In genomic region chr6:105389192-105389591, GRCm38 (mm10) we compare ENCODE assay signal across 22 mouse cellular contexts.
A peak's percentile ranks its signal among the peaks of the same experiment; 100 is the strongest.
DNase-seq lines count a peak whose midpoint lies in the region; ATAC-seq and TF ChIP-seq lines count a peak whose summit lies in the region.
"Had no signal": no experiment of that assay in that cellular context is flagged by ENCODE, and none has a peak within 500 bp of the region (broad histone marks: within the 10 kb centered on the region; RNA-seq: fewer than 3 reads in every experiment).

No protein-coding gene starts in this region.

- no peak for TF ChIP-seq CTCF in intestine, postnatal 0 days (IDR thresholded peaks at IDR 0.05; ENCODE audit: low read depth)

- H3K4me1 ChIP-seq in intestine, embryonic 15.5 days (replicated peaks): no peaks in the 10 kb centered on the region
- H3K4me1 ChIP-seq in intestine, postnatal 0 days (replicated peaks; ENCODE audit: control insufficient read depth, insufficient read depth, low read length): no peaks in the 10 kb centered on the region
- H3K4me1 ChIP-seq: embryonic facial prominence, embryonic 10.5 days; embryonic facial prominence, embryonic 12.5 days; forebrain, embryonic 13.5 days; forebrain, embryonic 15.5 days had no signal

- WGBS in intestine, embryonic 15.5 days: 20% methylated on average over 2 of the region's 2 CpGs
- 14% methylated on average over 2 of the region's 2 CpGs for WGBS in intestine, postnatal 0 days

- no peak overlapping the region for H3K27ac ChIP-seq in intestine, embryonic 15.5 days
- no peak overlapping the region for H3K27ac ChIP-seq in intestine, postnatal 0 days (ENCODE audit: low read depth, low read length)
- H3K27ac ChIP-seq: embryonic facial prominence, embryonic 10.5 days; embryonic facial prominence, embryonic 12.5 days; forebrain, embryonic 13.5 days; forebrain, embryonic 15.5 days had no signal

- DNase-seq in R1 (ENCODE audit: low read depth, low spot score): peak; percentile 12
- DNase-seq in kidney, adult 18-20 months: no peak
- DNase-seq in right cerebral cortex, postnatal 25 days: no peak
- no peak for DNase-seq in frontal cortex, postnatal 36 days (ENCODE audit: low spot score in 2 of 2)
- DNase-seq: adrenal gland, adult 8-10 months; adrenal gland, postnatal 14 days; adrenal gland, postnatal 36 days; cerebellum, adult 11-12 months; cerebellum, adult 2 months; cerebellum, adult 9-10 months; cerebellum, postnatal 10 days; cerebellum, postnatal 25 days; forebrain, postnatal 0 days had no signal

- no peak overlapping the region for H3K4me3 ChIP-seq in intestine, embryonic 15.5 days (replicated peaks)
- H3K4me3 ChIP-seq in intestine, postnatal 0 days (ENCODE audit: low read depth, low read length): no peak overlapping the region
- H3K4me3 ChIP-seq: embryonic facial prominence, embryonic 10.5 days; embryonic facial prominence, embryonic 12.5 days; forebrain, embryonic 13.5 days; forebrain, embryonic 15.5 days had no signal

- H3K4me2 ChIP-seq in intestine, embryonic 15.5 days (replicated peaks): no peak overlapping the region
- no peak overlapping the region for H3K4me2 ChIP-seq in intestine, postnatal 0 days (replicated peaks; ENCODE audit: low read depth)
- H3K4me2 ChIP-seq: embryonic facial prominence, embryonic 12.5 days; forebrain, embryonic 13.5 days; forebrain, embryonic 15.5 days had no signal

- no peak overlapping the region for H3K9ac ChIP-seq in intestine, embryonic 15.5 days
- H3K9ac ChIP-seq in intestine, postnatal 0 days (ENCODE audit: low read depth, low read length): no peak overlapping the region
- H3K9ac ChIP-seq: embryonic facial prominence, embryonic 12.5 days; forebrain, embryonic 13.5 days; forebrain, embryonic 15.5 days; forebrain, postnatal 0 days had no signal

- H3K9me3 ChIP-seq in intestine, embryonic 15.5 days: no peaks in the 10 kb centered on the region
- H3K9me3 ChIP-seq in intestine, postnatal 0 days (ENCODE audit: control insufficient read depth): no peaks in the 10 kb centered on the region
- H3K9me3 ChIP-seq: embryonic facial prominence, embryonic 10.5 days; embryonic facial prominence, embryonic 12.5 days; forebrain, embryonic 13.5 days; forebrain, embryonic 15.5 days; G1E had no signal

- H3K27me3 ChIP-seq in intestine, embryonic 15.5 days (replicated peaks): no peaks in the 10 kb centered on the region
- no peaks in the 10 kb centered on the region for H3K27me3 ChIP-seq in intestine, postnatal 0 days (replicated peaks; ENCODE audit: control insufficient read depth, insufficient read depth, low read length)
- H3K27me3 ChIP-seq: embryonic facial prominence, embryonic 12.5 days; forebrain, embryonic 13.5 days; forebrain, embryonic 15.5 days; Patski had no signal

- ATAC-seq in intestine, embryonic 15.5 days: peak; percentile 93
- peak; percentile 72 for ATAC-seq in intestine, postnatal 0 days
- ATAC-seq: activated CD4-positive, CD25-positive, alpha-beta regulatory T cell, adult 4 months; forebrain, embryonic 13.5 days; forebrain, embryonic 15.5 days; forebrain, postnatal 0 days; Patski had no signal

- no peaks in the 10 kb centered on the region for H3K36me3 ChIP-seq in intestine, embryonic 15.5 days
- no peaks in the 10 kb centered on the region for H3K36me3 ChIP-seq in intestine, postnatal 0 days (ENCODE audit: control insufficient read depth, insufficient read depth)
- H3K36me3 ChIP-seq: embryonic facial prominence, embryonic 10.5 days; embryonic facial prominence, embryonic 12.5 days; forebrain, embryonic 15.5 days; G1E had no signal
